Mouse (Mus musculus): ENCODE results near the gene Pnrc1. TPM values are rescaled to one million over a fixed set of nuclear protein-coding genes. Genes with fewer than 3 reads are reported as not detected.

Pnrc1 gene
- polyA plus RNA-seq, 1 experiment from 2014 or later = 99.0 TPM

DNA sequence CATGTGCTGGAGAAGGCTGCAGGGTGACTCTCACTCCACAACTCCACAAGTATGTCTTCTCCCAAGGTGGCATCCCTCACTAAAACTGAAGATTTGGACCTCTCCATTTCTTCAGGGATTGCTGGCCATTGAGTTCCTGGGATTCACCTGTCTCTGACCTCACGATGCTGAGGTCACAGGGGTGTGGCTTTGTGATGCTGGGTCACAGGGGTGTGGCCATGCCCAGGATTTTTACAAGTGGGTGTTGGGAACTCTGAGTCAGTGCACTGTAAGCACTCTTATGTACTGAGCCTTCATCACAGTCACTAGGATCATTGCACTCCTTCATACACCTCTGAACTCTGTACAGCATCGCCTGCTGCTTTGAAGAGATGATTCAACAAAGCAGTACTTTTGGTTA, 82.4 kb downstream of the Pnrc1 start:
- DNase-seq (ENCODE audit: low spot score) = no peak
- H3K9ac ChIP-seq (ENCODE audit: low read length) = no peak overlapping the region
- 68% methylated on average over 2 of the region's 2 CpGs for WGBS
- 0 out of 2 replicates have a peak, but pooled peaks cover 2% of the 10 kb centered on the region for H3K4me1 ChIP-seq (ENCODE audit: control insufficient read depth, insufficient read depth, low read length)
- 0 out of 2 replicates have a peak, but pooled peaks cover 3% of the 10 kb centered on the region for H3K27me3 ChIP-seq (replicated peaks; ENCODE audit: control insufficient read depth, insufficient read depth, low read length)
- no peaks in the 10 kb centered on the region; the same call in 1 of the 2 replicates for H3K9me3 ChIP-seq (replicated peaks; ENCODE audit: control insufficient read depth, low read length)
- H3K27ac ChIP-seq (ENCODE audit: low read depth, low read length) = no peak overlapping the region
- no peak for ATAC-seq
- H3K36me3 ChIP-seq (ENCODE audit: control insufficient read depth, insufficient read depth, low read length) = no peaks in the 10 kb centered on the region
- H3K4me2 ChIP-seq (ENCODE audit: low read length) = no peak overlapping the region
- no peak overlapping the region for H3K4me3 ChIP-seq (ENCODE audit: low read depth, low read length)

- no peak overlapping the region for H3K4me2 ChIP-seq (ENCODE audit: low read length)
- H3K27me3 ChIP-seq (replicated peaks; ENCODE audit: control insufficient read depth, insufficient read depth, low read length) = 0 out of 2 replicates have a peak, but pooled peaks cover 3% of the 10 kb centered on the region
- H3K9me3 ChIP-seq (replicated peaks; ENCODE audit: control insufficient read depth, low read length) = no peaks in the 10 kb centered on the region
- H3K36me3 ChIP-seq (ENCODE audit: control insufficient read depth, insufficient read depth, low read length) = no peaks in the 10 kb centered on the region
- DNase-seq (ENCODE audit: low spot score) (peak; percentile 70), ATAC-seq (no peak)
- 2% methylated on average over 4 of the region's 4 CpGs for WGBS
- H3K9ac ChIP-seq (ENCODE audit: low read length) = no peak overlapping the region
- no peak overlapping the region for H3K4me3 ChIP-seq (ENCODE audit: low read depth, low read length)
- 0 out of 2 replicates have a peak, but pooled peaks cover 2% of the 10 kb centered on the region for H3K4me1 ChIP-seq (ENCODE audit: control insufficient read depth, insufficient read depth, low read length)
- no peak overlapping the region for H3K27ac ChIP-seq (ENCODE audit: low read depth, low read length)
These were observed 85.3 kb downstream of the Pnrc1 start for GRCm38 (mm10) chr4:33204682-33205081.

GRCm38 (mm10) chr4:33198117-33198516, 91.8 kb downstream of the Pnrc1 start:
- Histone ChIP-seq H3K27me3 (replicated peaks; ENCODE audit: control insufficient read depth, insufficient read depth, low read length) (no peaks in the 10 kb centered on the region), H3K4me2 (ENCODE audit: low read length) (no peak overlapping the region), H3K36me3 (ENCODE audit: control insufficient read depth, insufficient read depth, low read length) (no peaks in the 10 kb centered on the region), H3K9ac (ENCODE audit: low read length) (no peak overlapping the region), H3K9me3 (replicated peaks; ENCODE audit: control insufficient read depth, low read length) (no peaks in the 10 kb centered on the region; the same call in 1 of the 2 replicates), H3K4me1 (ENCODE audit: control insufficient read depth, insufficient read depth, low read length) (no peaks in the 10 kb centered on the region), H3K4me3 (ENCODE audit: low read depth, low read length) (no peak overlapping the region), H3K27ac (ENCODE audit: low read depth, low read length) (no peak overlapping the region)
- no peak for ATAC-seq
- WGBS = 1% methylated on average over 2 of the region's 2 CpGs
- no peak for DNase-seq (ENCODE audit: low spot score)

Other genes with a start within 250 kb of the Pnrc1 start
- gene Gabrr2, start 227.2 kb downstream of the Pnrc1 start, polyA plus RNA-seq (2014; fragmentation: Nextera tagmentation; extraction: Ambion mirVana) = 0.34 and 0.47 TPM in 2 replicates
- not detected in 2 replicates for gene Gabrr1, start 157.6 kb downstream of the Pnrc1 start, polyA plus RNA-seq (2014; fragmentation: Nextera tagmentation; extraction: Ambion mirVana)
- gene Pm20d2, start 100.4 kb downstream of the Pnrc1 start, polyA plus RNA-seq (2014; fragmentation: Nextera tagmentation; extraction: Ambion mirVana) = 2.0 and 2.5 TPM in 2 replicates
- gene Srsf12, start 81.2 kb downstream of the Pnrc1 start, polyA plus RNA-seq (2014; fragmentation: Nextera tagmentation; extraction: Ambion mirVana) = 22.9 and 34.8 TPM in 2 replicates
- 21.0 and 27.9 TPM in 2 replicates for gene Rngtt, start 20.1 kb upstream of the Pnrc1 start, polyA plus RNA-seq (2014; fragmentation: Nextera tagmentation; extraction: Ambion mirVana)

All from forebrain, embryonic 14.5 days (tissue).